Mouse (Mus musculus) midbrain, postnatal 0 days (tissue): Measurements from ENCODE around the gene Pspc1. TPM values are rescaled to one million over a fixed set of nuclear protein-coding genes. Genes with fewer than 3 reads are reported as not detected.
"Not testable (repeated sequence)": the region's sequence is repeated elsewhere in the genome, so short reads cannot be mapped to it uniquely, and the experiment has no call there.

Experiments used
- ATAC-seq: fragments of 200-750 bp; cut with Nextera tagmentation; 2 replicates; pipeline ENCODE4 v1.8.0; 2017; ENCODE audit warnings: moderate number of reproducible peaks, mild to moderate bottlenecking, moderate TSS enrichment, moderate library complexity; ENCODE audit not compliant: low FRiP score
- DNase-seq: peaks from one replicate; pipeline ENCODE4 v3.0.0-alpha.2; 2015; ENCODE audit warnings: low spot score
- H3K27ac ChIP-seq: fragments of 300-500 bp; sonication (generic); 2 replicates; pipeline ENCODE4 v1.5.1; 2014; ENCODE audit warnings: low read depth, mild to moderate bottlenecking, low read length, mixed read lengths
- H3K27me3 ChIP-seq: fragments of 300-500 bp; sonication (generic); 2 replicates; pipeline ENCODE4 v1.6.1; 2014; ENCODE audit warnings: low read length, control low read depth, mixed read lengths; ENCODE audit not compliant: insufficient read depth
- H3K36me3 ChIP-seq: fragments of 300-500 bp; sonication (generic); 2 replicates; pipeline ENCODE4 v1.6.1; 2014; ENCODE audit warnings: low read length, control low read depth, mixed read lengths; ENCODE audit not compliant: insufficient read depth
- H3K4me1 ChIP-seq: fragments of 300-500 bp; sonication (generic); 2 replicates; pipeline ENCODE4 v1.6.1; 2014; ENCODE audit warnings: mild to moderate bottlenecking, control low read depth, antibody characterized with exemption, low read length, mixed read lengths; ENCODE audit not compliant: insufficient read depth
- H3K4me2 ChIP-seq: fragments of 300-500 bp; sonication (generic); 2 replicates; pipeline ENCODE4 v1.6.1; 2014; ENCODE audit warnings: low read depth, mild to moderate bottlenecking, low read length, mixed read lengths; ENCODE audit not compliant: poor library complexity, severe bottlenecking
- H3K4me3 ChIP-seq: fragments of 300-500 bp; sonication (generic); 2 replicates; pipeline ENCODE4 v1.5.1; 2014; ENCODE audit warnings: low read depth, mild to moderate bottlenecking, low read length, moderate library complexity
- H3K9ac ChIP-seq: fragments of 300-500 bp; sonication (generic); replicated peaks from 2 replicates; pipeline ENCODE4 v1.6.1; 2014; ENCODE audit warnings: mild to moderate bottlenecking, low read length, moderate library complexity, mixed read lengths; ENCODE audit not compliant: poor library complexity, severe bottlenecking
- H3K9me3 ChIP-seq: fragments of 300-500 bp; sonication (generic); 2 replicates; pipeline ENCODE4 v1.6.1; 2016; ENCODE audit warnings: low read length, control low read depth
- CTCF ChIP-seq: IDR thresholded peaks from 2 replicates; pipeline ENCODE4 v1.5.1; 2016; ENCODE audit warnings: antibody characterized with exemption, mild to moderate bottlenecking
- WGBS: fragments of 180-500 bp; shearing (Covaris S2); extraction: QIAGEN DNeasy Blood & Tissue Kit; methylation state at CpG from one replicate; pipeline ENCODE4 v1.1.7; 2014; 5-methylcytosine and 5-hydroxymethylcytosine counted together
- polyA plus RNA-seq: library from polyadenylated mRNA; unstranded; fragments of >200 nt; fragmentation: Nextera tagmentation; extraction: Ambion mirVana; gene quantifications from 2 replicates; pipeline ENCODE4 v1.2.1, GENCODE M21; 2015
- total RNA-seq: library from RNA; depleted of rRNA; stranded (reverse); fragments of >200 nt; gene quantifications from 2 replicates; pipeline ENCODE4 v1.2.3, GENCODE M21; 2014

Pspc1 gene
- total and polyA plus RNA-seq, 2 experiments from 2014 or later: 35.0 to 49.6 TPM

GRCm38 (mm10) chr14:56810781-56811690 is 32.9 kb upstream of the Pspc1 start:
- WGBS: under 1% methylated on average over 27 of the region's 86 CpGs
- peak; percentile 34 for DNase-seq
- peak overlapping the region; percentile 56 for H3K4me3 ChIP-seq

DNA sequence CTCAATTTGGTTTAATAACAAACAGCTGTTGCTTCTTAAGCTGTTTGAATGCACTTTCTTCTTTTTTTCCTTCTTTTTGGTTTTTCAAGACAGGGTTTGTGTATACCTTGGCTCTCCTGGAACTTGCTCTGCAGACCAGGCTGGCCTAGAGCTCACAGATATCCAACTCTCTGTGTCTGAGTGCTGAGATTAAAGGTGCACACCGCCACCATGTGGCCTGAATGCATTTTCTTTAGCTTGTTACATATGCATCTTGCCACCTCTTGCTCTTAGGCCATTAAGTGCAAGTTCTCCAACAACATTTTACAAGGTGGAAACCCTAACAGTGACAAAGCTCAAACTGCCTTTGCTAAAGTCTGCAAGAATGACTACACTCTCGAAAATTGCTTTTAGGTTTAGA is 15.1 kb upstream of the Pspc1 start:
- Histone ChIP-seq H3K36me3 (peaks cover 13% of the 10 kb centered on the region), H3K27me3 (no peaks in the 10 kb centered on the region), H3K9me3 (no peaks in the 10 kb centered on the region), H3K9ac (no peak overlapping the region), H3K4me3 (no peak overlapping the region), H3K4me2 (no peak overlapping the region), H3K27ac (no peak overlapping the region), H3K4me1 (no peaks in the 10 kb centered on the region)
- DNase-seq: peak; percentile 68
- WGBS: 41% methylated on average over 2 of the region's 2 CpGs
- TF ChIP-seq CTCF: peak; percentile 76
- ATAC-seq: no peak

More at GRCm38 (mm10) chr14:56810781-56811690, 32.9 kb upstream of the Pspc1 start:
- not testable (repeated sequence) for ATAC-seq, H3K36me3 ChIP-seq, H3K9me3 ChIP-seq, H3K27me3 ChIP-seq, H3K4me1 ChIP-seq
- H3K4me2 ChIP-seq: peak overlapping the region; percentile 53
- H3K27ac ChIP-seq: peak overlapping the region; percentile 74
- peak overlapping the region; percentile 74 for H3K9ac ChIP-seq

DNA sequence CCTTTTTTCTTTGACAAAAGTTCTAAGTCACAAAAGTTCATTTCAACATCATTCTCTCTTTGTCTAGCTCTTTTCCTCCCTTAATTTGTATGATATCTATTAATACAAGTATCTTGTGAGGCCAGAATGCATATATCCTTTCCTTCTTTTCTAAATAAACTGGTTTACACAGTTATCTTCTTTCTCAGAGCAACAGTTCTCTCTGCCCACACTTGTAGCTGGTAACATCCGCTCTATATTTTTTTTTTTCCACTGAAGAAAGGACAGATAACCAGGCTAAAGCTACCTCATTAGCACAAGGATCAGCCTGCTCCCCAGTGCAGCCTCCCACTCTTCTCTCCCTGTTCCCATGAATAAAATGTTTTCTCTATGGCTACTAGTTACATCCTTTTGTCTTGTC is 6.5 kb upstream of the Pspc1 start:
- Histone ChIP-seq H3K9ac (no peak overlapping the region), H3K4me3 (no peak overlapping the region), H3K4me1 (no peaks in the 10 kb centered on the region), H3K4me2 (no peak overlapping the region), H3K27me3 (no peaks in the 10 kb centered on the region), H3K36me3 (no peaks in the 10 kb centered on the region), H3K9me3 (no peaks in the 10 kb centered on the region), H3K27ac (no peak overlapping the region)
- 89% methylated on average over 1 of the region's 1 CpGs for WGBS
- no peak for ATAC-seq
- TF ChIP-seq CTCF: no peak
- DNase-seq: no peak

- ATAC-seq (peak; percentile 24; the same call in 1 of the 2 replicates), DNase-seq (no peak)
- 43% methylated on average over 3 of the region's 3 CpGs for WGBS
- TF ChIP-seq CTCF: no peak
- Histone ChIP-seq H3K4me2 (peak overlapping the region; percentile 74), H3K4me1 (peaks cover 7% of the 10 kb centered on the region; the same call in 1 of the 2 replicates), H3K27ac (peak overlapping the region; percentile 98), H3K9me3 (no peaks in the 10 kb centered on the region), H3K4me3 (peak overlapping the region; percentile 99), H3K27me3 (no peaks in the 10 kb centered on the region), H3K36me3 (no peaks in the 10 kb centered on the region), H3K9ac (no peak overlapping the region; the same call in 1 of the 2 replicates)
Observed at GRCm38 (mm10) chr14:56778933-56779300, 801 bp upstream of the Pspc1 start.

- H3K9ac ChIP-seq: peak overlapping the region; percentile 98
- under 1% methylated on average over 71 of the region's 71 CpGs for WGBS
- ATAC-seq: peak; percentile 35
Observed at GRCm38 (mm10) chr14:56777360-56778136, 568 bp downstream of the Pspc1 start.

More at GRCm38 (mm10) chr14:56777360-56778136, 568 bp downstream of the Pspc1 start:
- Histone ChIP-seq H3K36me3 (no peaks in the 10 kb centered on the region), H3K27me3 (no peaks in the 10 kb centered on the region), H3K27ac (peak overlapping the region; percentile 98), H3K4me2 (peak overlapping the region; percentile 74), H3K9me3 (no peaks in the 10 kb centered on the region), H3K4me3 (peak overlapping the region; percentile 99), H3K4me1 (peaks cover 7% of the 10 kb centered on the region; the same call in 1 of the 2 replicates)
- peak; percentile 53 for DNase-seq
- no peak for TF ChIP-seq CTCF
